Mouse (Mus musculus) neural tube, embryonic 11.5 days (tissue): ENCODE measurements around the gene Nolc1. TPM values are rescaled to one million over a fixed set of nuclear protein-coding genes. Genes with fewer than 3 reads are reported as not detected.

Experiments used
- ATAC-seq: fragments of 200-750 bp; cut with Nextera tagmentation; 2 replicates; pipeline ENCODE4 v1.8.0; 2017; ENCODE audit warnings: moderate number of reproducible peaks, mild to moderate bottlenecking, moderate TSS enrichment, moderate library complexity; ENCODE audit not compliant: insufficient read depth, low FRiP score, low TSS enrichment
- DNase-seq: peaks from one replicate; pipeline ENCODE4 v3.0.0-alpha.2; 2015; ENCODE audit warnings: low spot score
- H3K27ac ChIP-seq: fragments of 300-500 bp; sonication (generic); 2 replicates; pipeline ENCODE4 v1.5.1; 2014; ENCODE audit warnings: low read depth, mild to moderate bottlenecking, low read length
- H3K27me3 ChIP-seq: fragments of 300-500 bp; sonication (generic); 2 replicates; pipeline ENCODE4 v1.6.1; 2014; ENCODE audit warnings: mild to moderate bottlenecking, low read length, mixed read lengths; ENCODE audit not compliant: control insufficient read depth, insufficient read depth
- H3K36me3 ChIP-seq: fragments of 300-500 bp; sonication (generic); 2 replicates; pipeline ENCODE4 v1.6.1; 2014; ENCODE audit warnings: mild to moderate bottlenecking, low read length, moderate library complexity, mixed read lengths; ENCODE audit not compliant: control insufficient read depth, insufficient read depth
- H3K4me1 ChIP-seq: fragments of 300-500 bp; sonication (generic); 2 replicates; pipeline ENCODE4 v1.6.1; 2014; ENCODE audit warnings: low read length, mixed read lengths; ENCODE audit not compliant: control insufficient read depth, insufficient read depth
- H3K4me2 ChIP-seq: fragments of 300-500 bp; sonication (generic); 2 replicates; pipeline ENCODE4 v1.6.1; 2014; ENCODE audit warnings: low read depth, mild to moderate bottlenecking, moderate library complexity
- H3K4me3 ChIP-seq: fragments of 300-500 bp; sonication (generic); 2 replicates; pipeline ENCODE4 v1.5.1; 2014; ENCODE audit warnings: low read depth, low read length
- H3K9ac ChIP-seq: fragments of 300-500 bp; sonication (generic); 2 replicates; pipeline ENCODE4 v1.6.1; 2014; ENCODE audit warnings: mild to moderate bottlenecking, low read length
- H3K9me3 ChIP-seq: fragments of 300-500 bp; sonication (generic); 2 replicates; pipeline ENCODE4 v1.6.1; 2016; ENCODE audit warnings: low read length; ENCODE audit not compliant: control insufficient read depth
- WGBS: fragments of 180-500 bp; shearing (Covaris S2); extraction: QIAGEN DNeasy Blood & Tissue Kit; methylation state at CpG from one replicate; pipeline ENCODE4 v1.1.7; 2014; 5-methylcytosine and 5-hydroxymethylcytosine counted together
- polyA plus RNA-seq: library from polyadenylated mRNA; unstranded; fragments of >200 nt; fragmentation: Nextera tagmentation; extraction: Ambion mirVana; gene quantifications from 2 replicates; pipeline ENCODE4 v1.2.1, GENCODE M21; 2014

Gene Nolc1
- polyA plus RNA-seq, 1 experiment from 2014 or later = 103 TPM

DNA sequence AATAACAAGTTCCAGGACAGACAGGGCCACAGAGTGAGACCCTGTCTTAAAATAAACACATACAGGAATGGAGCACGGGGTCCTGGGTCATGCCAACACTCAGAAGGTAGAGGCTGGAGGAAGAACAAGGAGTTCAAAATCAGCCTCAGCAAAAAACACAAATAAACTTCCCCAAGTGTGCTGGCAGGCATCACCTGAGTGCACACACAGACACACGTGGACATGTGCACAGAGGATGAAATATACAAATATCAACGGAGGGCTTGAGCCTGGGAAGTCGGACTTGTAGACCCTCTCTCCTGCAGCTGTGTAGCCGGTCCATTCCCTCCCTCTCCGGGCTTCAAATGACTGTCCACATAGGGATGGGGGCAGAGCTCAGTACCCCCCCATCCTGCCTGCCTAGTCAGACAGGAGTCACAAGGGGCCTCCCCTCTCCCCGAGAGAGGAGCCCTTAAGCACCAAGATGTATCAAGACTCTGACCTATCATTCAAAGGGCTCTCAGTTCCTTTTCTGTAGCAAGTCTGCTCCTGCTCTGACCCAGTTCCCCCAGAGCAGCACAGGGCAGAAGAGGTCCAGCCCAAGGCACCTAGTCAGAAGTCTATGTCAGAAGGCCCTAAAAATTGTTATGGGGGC is 34.2 kb upstream of the Nolc1 start:
- no peaks in the 10 kb centered on the region for H3K27me3 ChIP-seq
- H3K4me2 ChIP-seq = peak overlapping the region; percentile 80
- no peaks in the 10 kb centered on the region for H3K9me3 ChIP-seq
- H3K4me3 ChIP-seq = peak overlapping the region; percentile 31
- peaks cover 65% of the 10 kb centered on the region for H3K4me1 ChIP-seq
- H3K27ac ChIP-seq = peak overlapping the region; percentile 98
- no peak for DNase-seq
- ATAC-seq = no peak
- H3K36me3 ChIP-seq = no peaks in the 10 kb centered on the region; the same call in 1 of the 2 replicates
- WGBS = 22% methylated on average over 7 of the region's 7 CpGs
- peak overlapping the region; percentile 72 for H3K9ac ChIP-seq

DNA sequence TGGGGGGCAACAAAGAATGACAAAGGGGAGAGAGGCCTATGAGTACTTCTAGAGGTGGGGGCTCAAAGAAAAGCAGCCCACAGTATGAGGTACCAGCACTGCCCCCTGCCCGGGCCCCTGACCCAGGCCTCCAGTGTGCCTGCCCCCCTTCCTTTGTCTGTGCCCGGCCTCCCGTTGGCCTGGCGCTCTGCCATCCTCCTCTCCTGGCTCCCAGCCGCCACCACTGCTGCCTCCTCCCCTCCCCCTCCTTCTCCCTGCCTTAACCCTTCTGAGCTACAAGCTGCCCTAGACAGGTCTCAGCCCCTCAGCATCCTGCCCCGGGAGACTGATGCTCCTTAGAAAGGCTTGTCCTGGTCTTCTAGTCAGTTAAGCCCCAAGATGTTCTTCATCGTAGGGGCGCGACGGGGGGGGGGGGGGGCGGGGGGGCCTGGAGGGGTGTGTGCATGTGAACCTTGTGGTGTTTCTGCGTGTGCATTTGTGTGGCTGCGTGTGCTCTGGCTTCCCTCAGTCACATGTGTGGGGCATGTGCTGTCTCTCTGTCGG is 33.7 kb upstream of the Nolc1 start:
- no peaks in the 10 kb centered on the region for H3K9me3 ChIP-seq
- 0% methylated on average over 12 of the region's 14 CpGs for WGBS
- H3K27me3 ChIP-seq = no peaks in the 10 kb centered on the region
- H3K36me3 ChIP-seq = no peaks in the 10 kb centered on the region
- H3K4me2 ChIP-seq = peak overlapping the region; percentile 80
- peak overlapping the region; percentile 31 for H3K4me3 ChIP-seq
- peak; percentile 81 for DNase-seq
- ATAC-seq = peak; percentile 52
- H3K27ac ChIP-seq = peak overlapping the region; percentile 98
- peaks cover 60% of the 10 kb centered on the region for H3K4me1 ChIP-seq
- peak overlapping the region; percentile 72 for H3K9ac ChIP-seq

DNA sequence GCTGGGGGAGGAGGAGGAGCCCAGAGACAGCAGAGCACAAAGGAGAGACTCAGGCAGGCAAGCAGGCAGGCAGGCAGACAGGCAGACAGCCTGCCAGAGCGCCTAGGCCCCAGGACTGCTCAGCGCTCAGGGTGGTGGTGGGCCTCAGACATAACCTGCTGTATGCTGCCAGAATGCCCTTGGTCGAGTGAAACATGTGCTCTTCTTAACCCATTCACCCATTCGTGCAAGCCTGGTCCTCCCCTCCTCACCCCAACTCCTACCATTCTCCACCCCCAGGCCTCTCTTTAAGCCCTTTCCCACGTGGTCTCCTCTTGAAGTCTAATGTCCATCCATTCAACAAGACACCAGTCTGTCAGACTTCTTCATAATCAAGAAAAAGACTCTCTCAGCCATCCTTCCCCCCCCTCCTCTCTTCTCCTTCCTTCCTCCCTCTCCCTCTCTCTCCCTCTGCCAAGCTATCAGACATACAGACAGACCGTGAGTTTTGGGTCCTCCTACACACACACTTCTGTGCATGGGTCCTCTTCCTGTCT is 33.1 kb upstream of the Nolc1 start:
- ATAC-seq = peak; percentile 28; the same call in 1 of the 2 replicates
- no peaks in the 10 kb centered on the region for H3K36me3 ChIP-seq
- peak overlapping the region; percentile 31 for H3K4me3 ChIP-seq
- peak; percentile 67 for DNase-seq
- WGBS = 8% methylated on average over 6 of the region's 6 CpGs
- peak overlapping the region; percentile 80 for H3K4me2 ChIP-seq
- H3K27me3 ChIP-seq = no peaks in the 10 kb centered on the region
- H3K27ac ChIP-seq = peak overlapping the region; percentile 98
- H3K9me3 ChIP-seq = no peaks in the 10 kb centered on the region
- H3K9ac ChIP-seq = peak overlapping the region; percentile 72
- H3K4me1 ChIP-seq = peaks cover 54% of the 10 kb centered on the region

DNA sequence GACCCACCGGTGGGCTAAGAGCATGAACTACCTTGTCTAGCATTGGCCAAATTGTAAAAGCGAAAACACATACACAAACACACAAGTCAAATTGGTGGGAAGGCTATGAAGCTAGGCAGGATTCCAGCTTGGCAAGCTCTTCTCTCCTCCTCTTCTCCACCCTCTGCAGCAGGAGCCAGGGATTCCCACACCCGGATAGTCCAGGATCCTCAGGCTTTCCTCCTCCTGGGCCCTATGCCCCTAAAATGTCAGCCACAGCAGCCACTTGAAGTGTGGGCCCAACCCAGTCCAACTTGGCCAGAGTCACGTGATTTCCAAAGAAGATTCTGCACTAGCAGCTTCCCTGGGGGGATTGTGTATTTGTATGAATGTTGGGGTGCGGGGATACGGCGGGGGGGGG is 32.3 kb upstream of the Nolc1 start:
- Histone ChIP-seq H3K36me3 (no peaks in the 10 kb centered on the region), H3K4me3 (peak overlapping the region; percentile 95), H3K4me2 (peak overlapping the region; percentile 80), H3K27me3 (no peaks in the 10 kb centered on the region), H3K27ac (peak overlapping the region; percentile 98; the same call in 1 of the 2 replicates), H3K9me3 (no peaks in the 10 kb centered on the region), H3K4me1 (peaks cover 46% of the 10 kb centered on the region), H3K9ac (0 out of 2 replicates have a peak overlapping the region, but pooled peaks have one; percentile 7)
- 81% methylated on average over 7 of the region's 7 CpGs for WGBS
- DNase-seq = no peak
- no peak for ATAC-seq

DNA sequence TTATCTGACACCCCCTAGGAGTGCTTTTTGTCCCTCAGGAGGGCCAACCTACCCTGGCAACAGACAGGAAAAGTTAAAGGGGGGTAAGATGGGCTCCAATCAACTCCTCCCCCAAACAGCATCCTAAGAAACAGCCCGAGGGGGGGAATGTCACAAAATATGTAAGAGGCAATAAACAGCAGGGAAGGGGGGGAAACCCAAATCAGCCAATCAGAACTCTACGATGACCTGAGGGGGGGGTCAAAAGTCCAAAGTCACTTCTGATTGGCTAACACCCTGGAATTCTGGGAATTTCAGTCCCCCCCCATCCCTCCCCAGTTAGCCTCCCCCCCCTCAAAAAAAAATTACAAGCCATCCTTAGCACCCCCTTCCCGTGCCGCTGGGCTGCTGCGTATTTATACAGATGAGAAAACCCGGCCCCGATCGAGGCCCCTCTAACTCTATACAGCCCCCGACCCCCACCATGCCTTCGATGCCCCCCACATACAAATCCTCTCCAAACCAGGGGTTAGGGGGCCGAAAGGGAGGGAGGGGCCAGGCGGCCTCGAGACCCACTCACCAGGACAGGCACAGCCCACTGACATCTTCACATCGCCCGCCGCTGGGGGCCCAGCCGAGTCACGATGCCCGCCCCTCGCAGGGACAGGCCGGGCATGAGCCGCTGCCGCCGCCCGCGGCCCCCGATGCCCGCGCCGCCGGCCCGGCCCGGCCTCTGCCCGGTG is 31.2 kb upstream of the Nolc1 start, which contains the start of gene Pprc1:
Gene Pprc1 (plus strand): TSS at position 616 of the 722 bp plus-strand sequence.
- Histone ChIP-seq H3K27me3 (no peaks in the 10 kb centered on the region), H3K4me1 (peaks cover 46% of the 10 kb centered on the region), H3K4me3 (peak within 1 kb of the TSS; percentile 95), H3K4me2 (peak within 1 kb of the TSS; percentile 80), H3K9me3 (no peaks in the 10 kb centered on the region), H3K36me3 (no peaks in the 10 kb centered on the region), H3K9ac (peak within 1 kb of the TSS; percentile 96), H3K27ac (peak within 1 kb of the TSS; percentile 98)
- DNase-seq (peak; percentile 38), ATAC-seq (peak; percentile 25)
- WGBS = 0% methylated on average over 28 of the region's 34 CpGs

DNA sequence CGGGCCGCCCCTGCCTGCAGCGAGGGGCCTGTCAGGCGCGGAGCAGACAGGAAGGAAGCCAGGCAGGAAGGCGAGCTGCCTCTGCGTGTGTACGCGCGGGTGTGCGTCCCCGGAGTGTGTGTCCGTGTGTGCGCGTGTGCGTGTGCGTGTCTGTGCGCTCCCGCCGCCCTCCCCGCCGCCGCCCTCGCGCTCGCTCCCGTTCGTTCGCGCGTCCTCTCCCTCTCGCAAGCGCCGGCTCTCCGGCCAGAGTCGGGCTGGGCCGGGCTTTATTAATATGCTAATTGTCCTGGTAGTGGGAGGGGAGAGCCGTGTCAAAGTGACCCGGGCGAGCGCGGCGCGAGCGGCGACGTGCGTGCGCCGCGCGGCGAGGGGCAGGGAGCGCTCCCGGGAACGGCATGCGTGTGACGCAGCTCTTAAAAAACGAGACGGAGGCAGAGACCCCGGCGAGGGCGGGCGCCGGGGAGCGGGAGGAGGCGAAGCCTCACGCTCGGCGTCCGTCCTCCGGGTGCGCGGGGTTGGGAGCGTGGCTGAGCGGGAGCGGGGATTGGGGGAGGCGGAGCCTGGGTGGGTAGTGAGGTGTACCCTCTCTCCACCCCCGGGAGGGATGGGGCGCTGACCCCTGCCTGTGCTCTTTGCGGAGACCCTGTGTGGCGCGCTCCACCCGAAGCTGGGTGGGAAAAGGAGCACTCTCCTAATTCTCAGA is 30.5 kb upstream of the Nolc1 start, which contains the start of gene Ldb1:
Gene Ldb1 (minus strand): TSS at position 222 of the 703 bp plus-strand sequence.
- WGBS = under 1% methylated on average over 68 of the region's 84 CpGs
- H3K4me3 ChIP-seq = peak within 1 kb of the TSS; percentile 95
- peak; percentile 56 for ATAC-seq

DNA sequence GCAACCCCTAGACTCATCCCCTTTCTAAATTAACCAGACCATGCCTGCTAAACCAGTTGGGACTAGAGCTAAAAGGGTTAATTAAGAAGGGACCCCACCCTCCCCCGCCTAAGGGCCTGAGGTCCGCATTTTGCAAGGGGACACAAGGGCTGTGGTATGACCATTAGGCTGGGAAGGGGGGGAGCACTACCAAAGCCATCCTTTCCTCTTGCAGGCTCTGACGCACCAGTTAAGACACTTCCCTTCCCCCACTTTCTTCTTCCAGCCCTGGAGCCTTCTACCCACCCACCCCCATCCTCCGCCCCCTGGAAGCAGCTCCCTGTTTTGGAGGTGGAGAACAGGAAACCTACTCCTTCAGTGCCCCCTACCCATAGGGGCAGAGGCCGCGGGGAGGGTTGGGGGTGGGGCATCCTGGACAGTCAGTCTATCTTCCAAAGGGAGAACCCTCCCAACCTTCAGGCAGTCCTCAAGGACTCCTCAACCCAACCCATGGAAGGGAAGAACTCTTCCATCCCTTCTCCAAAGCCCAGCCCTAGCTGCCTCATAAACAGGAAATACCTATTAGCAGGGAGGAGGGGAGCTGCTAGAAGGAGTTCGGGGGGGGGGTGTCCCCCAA is 29.9 kb upstream of the Nolc1 start:
- 0% methylated on average over 7 of the region's 7 CpGs for WGBS
- ATAC-seq = peak; percentile 16

More for the DNA sequence above, 30.5 kb upstream of the Nolc1 start, which contains the start of gene Ldb1:
- Histone ChIP-seq H3K27ac (peak within 1 kb of the TSS; percentile 98), H3K9me3 (no peaks in the 10 kb centered on the region), H3K27me3 (no peaks in the 10 kb centered on the region), H3K4me1 (peaks cover 43% of the 10 kb centered on the region), H3K9ac (peak within 1 kb of the TSS; percentile 96), H3K4me2 (peak within 1 kb of the TSS; percentile 80), H3K36me3 (no peaks in the 10 kb centered on the region)
- peak; percentile 91 for DNase-seq

DNA sequence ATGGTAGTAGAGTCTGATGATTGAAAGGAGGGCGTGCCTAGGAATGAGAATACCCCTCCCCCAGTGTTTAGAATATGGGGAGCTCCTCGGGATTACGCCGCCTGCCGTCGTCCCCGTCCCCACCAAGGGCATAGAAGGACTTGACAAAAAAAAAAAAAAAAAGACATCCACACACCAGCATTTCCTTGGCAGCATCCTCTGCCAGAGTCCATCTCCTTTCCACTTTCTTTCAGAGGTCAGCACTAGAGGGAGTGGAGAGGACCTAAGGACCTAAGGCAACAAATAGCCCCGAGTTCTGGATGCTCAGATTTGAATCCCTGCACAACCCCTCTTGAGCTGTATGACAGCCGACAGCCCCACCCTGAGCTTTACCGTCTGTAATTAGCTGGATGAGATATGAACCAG is 29.0 kb upstream of the Nolc1 start:
- Histone ChIP-seq H3K27ac (no peak overlapping the region), H3K4me3 (no peak overlapping the region), H3K9me3 (no peaks in the 10 kb centered on the region), H3K36me3 (no peaks in the 10 kb centered on the region), H3K9ac (no peak overlapping the region), H3K4me2 (peak overlapping the region; percentile 80; the same call in 1 of the 2 replicates), H3K27me3 (no peaks in the 10 kb centered on the region), H3K4me1 (peaks cover 29% of the 10 kb centered on the region)
- ATAC-seq (no peak), DNase-seq (no peak)
- WGBS = 9% methylated on average over 10 of the region's 10 CpGs

More for the DNA sequence above, 29.9 kb upstream of the Nolc1 start:
- H3K9ac ChIP-seq = peak overlapping the region; percentile 96
- H3K9me3 ChIP-seq = no peaks in the 10 kb centered on the region
- peak overlapping the region; percentile 96 for H3K27ac ChIP-seq
- H3K36me3 ChIP-seq = no peaks in the 10 kb centered on the region
- no peaks in the 10 kb centered on the region for H3K27me3 ChIP-seq
- H3K4me3 ChIP-seq = peak overlapping the region; percentile 95
- H3K4me1 ChIP-seq = peaks cover 37% of the 10 kb centered on the region
- DNase-seq = no peak
- peak overlapping the region; percentile 80 for H3K4me2 ChIP-seq
